Comparison of ENCODE assay signal across 8 mouse cellular contexts in the genomic region with DNA sequence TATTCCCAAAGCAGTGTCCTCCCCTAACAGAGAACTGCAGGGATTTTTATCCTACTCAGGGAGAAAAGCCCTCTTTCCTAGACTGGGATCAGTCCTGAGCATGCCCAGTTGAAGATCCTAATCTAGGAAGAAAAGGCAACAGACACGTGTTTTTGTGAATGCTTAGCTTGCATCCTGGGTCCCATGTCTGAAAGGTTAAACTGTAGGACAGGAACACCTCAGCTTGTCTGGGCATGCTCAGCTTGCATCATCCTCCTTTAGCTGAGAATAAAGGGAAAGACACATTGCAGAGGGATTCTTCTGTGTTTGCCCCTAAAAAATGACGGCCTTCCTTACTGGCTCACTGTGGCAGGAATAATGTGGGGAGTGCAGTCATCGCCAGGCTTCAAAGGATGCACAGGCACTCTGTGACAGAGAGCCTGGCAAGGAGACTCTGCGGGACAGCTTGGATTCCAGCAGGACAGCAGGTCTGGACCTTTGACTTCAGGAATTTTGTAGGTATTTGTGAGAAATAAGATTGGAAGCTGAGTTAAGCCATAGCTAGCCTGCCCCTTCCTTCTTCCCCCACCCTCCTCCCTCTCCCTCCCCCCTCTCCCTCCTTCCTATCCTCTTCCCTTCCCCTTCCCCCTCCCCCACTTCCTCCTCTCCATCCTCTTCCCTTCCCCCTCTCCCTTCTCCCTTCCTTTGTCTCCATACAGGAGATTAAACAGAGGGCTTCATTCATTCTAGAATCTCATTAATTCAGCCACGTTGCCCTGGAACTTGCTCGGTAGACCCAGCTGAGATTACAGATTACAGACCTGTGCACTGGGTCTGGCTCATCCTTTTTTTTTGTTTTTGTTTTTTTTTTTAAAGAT. TPM values are rescaled to one million over a fixed set of nuclear protein-coding genes. Genes with fewer than 3 reads are reported as not detected.
DNase-seq lines count a peak whose midpoint lies in the region; TF ChIP-seq lines count a peak whose summit lies in the region.
"Had no signal": no experiment of that assay in that cellular context is flagged by ENCODE, and none has a peak within 500 bp of the region (broad histone marks: within the 10 kb centered on the region; RNA-seq: fewer than 3 reads in every experiment).

No protein-coding gene starts in this region.

- dilution Hi-C loops in CH12.LX (cut with MboI; ENCODE audit: extremely low pct_ligation_motif_present, extremely low pct_unique_long_range_greater_than_20kb, low sequenced_read_pairs) = no loop called here

- peak; percentile 42 for TF ChIP-seq POLR2A in CH12.LX (IDR thresholded peaks at IDR 0.05; ENCODE audit: low read depth, low read length)

- in situ Hi-C loops in CH12.LX (cut with MboI; ENCODE audit: low pct_ligation_motif_present, low pct_unique_long_range_greater_than_20kb, low sequenced_read_pairs) = no loop called here
- in situ Hi-C loops in ES-E14 (cut with MboI; ENCODE audit: low sequenced_read_pairs in 2 of 2, unreplicated experiment in 2 of 2) = no loop called here

- WGBS in midbrain, embryonic 10.5 days = 4% methylated on average over 6 of the region's 6 CpGs

- H3K9ac ChIP-seq in CH12.LX (ENCODE audit: insufficient read depth, low read depth) (peak overlapping the region; percentile 99), ES-E14 (ENCODE audit: insufficient read depth, low read depth, low read length, poor library complexity, severe bottlenecking) (peak overlapping the region; percentile 95)

- H3K27me3 ChIP-seq in CH12.LX (replicated peaks) = no peaks in the 10 kb centered on the region
- H3K27me3 ChIP-seq in midbrain, embryonic 10.5 days (ENCODE audit: low read depth, poor library complexity, severe bottlenecking) = no peaks in the 10 kb centered on the region

- TF ChIP-seq CTCF in CH12.LX (conservative IDR thresholded peaks at IDR 0.05 in 1 of 2, IDR thresholded peaks at IDR 0.05 in 1 of 2; ENCODE audit: low read depth in 2 of 2, low read length in 2 of 2) = no peak

- H3K4me1 ChIP-seq in CH12.LX (ENCODE audit: control insufficient read depth in 1 of 2, insufficient read depth in 2 of 2) (peaks cover 6 to 21% of the 10 kb centered on the region in 2 experiments), ES-E14 (ENCODE audit: control insufficient read depth in 2 of 2, insufficient read depth in 2 of 2, low read length in 2 of 2, poor library complexity in 1 of 2) (peaks cover 8 to 18% of the 10 kb centered on the region in 2 experiments; a peak in 3 of 4 replicates)
- peaks cover 36% of the 10 kb centered on the region for H3K4me1 ChIP-seq in midbrain, embryonic 10.5 days

- no peak for DNase-seq in CH12.LX (ENCODE audit: extremely low read depth)
- no peak for DNase-seq in ES-E14 (ENCODE audit: low read depth, low spot score)
- DNase-seq in fat pad, adult 2 months (ENCODE audit: extremely low read depth, low read depth, low spot score) = peak; percentile 62
- DNase-seq in midbrain, embryonic 10.5 days (ENCODE audit: low spot score) = peak; percentile 64
- DNase-seq in gastrocnemius, postnatal 10 days = no peak
- no peak for DNase-seq in thymus, postnatal 14 days
- DNase-seq in urinary bladder, postnatal 25 days (ENCODE audit: low spot score) = no peak

- peak overlapping the region; percentile 32 to 74 (median 60) for H3K4me3 ChIP-seq in CH12.LX (replicated peaks in 1 of 3; ENCODE audit: low read depth in 2 of 3, low read length in 2 of 3, poor library complexity in 1 of 3)
- H3K4me3 ChIP-seq in ES-E14 (ENCODE audit: insufficient read depth in 1 of 2, low read depth in 1 of 2, low read length in 2 of 2, poor library complexity in 1 of 2, severe bottlenecking in 1 of 2) = peak overlapping the region; percentile 11 to 62
- H3K4me3 ChIP-seq in midbrain, embryonic 10.5 days = peak overlapping the region; percentile 23
- H3K4me3 ChIP-seq: megakaryocyte, embryonic 14.5 days had no signal

- TF ChIP-seq EP300 in CH12.LX (IDR thresholded peaks at IDR 0.05; ENCODE audit: low read length) = no peak

- peaks cover 23% of the 10 kb centered on the region for H3K79me2 ChIP-seq in CH12.LX (replicated peaks; ENCODE audit: control insufficient read depth, extremely low read depth, insufficient read depth, poor library complexity, severe bottlenecking)

- peak overlapping the region; percentile 56 for H3K27ac ChIP-seq in CH12.LX (ENCODE audit: insufficient read depth, low read depth)
- peak overlapping the region; percentile 100 for H3K27ac ChIP-seq in ES-E14 (ENCODE audit: insufficient read depth, low read depth, low read length, poor library complexity, severe bottlenecking)
- peak overlapping the region; percentile 88 for H3K27ac ChIP-seq in midbrain, embryonic 10.5 days (replicated peaks)

- no peak for TF ChIP-seq RAD21 in CH12.LX (IDR thresholded peaks at IDR 0.05; ENCODE audit: low read depth, low read length)

- no peaks in the 10 kb centered on the region for H3K9me3 ChIP-seq in CH12.LX (replicated peaks; ENCODE audit: low read length)
- no peaks in the 10 kb centered on the region for H3K9me3 ChIP-seq in ES-E14 (ENCODE audit: control insufficient read depth, insufficient read depth, low read depth, low read length)
- H3K9me3 ChIP-seq in midbrain, embryonic 10.5 days (replicated peaks) = no peaks in the 10 kb centered on the region
- H3K9me3 ChIP-seq: megakaryocyte, embryonic 14.5 days had no signal

- peaks cover 5 to 6% of the 10 kb centered on the region in 2 experiments for H3K36me3 ChIP-seq in CH12.LX (replicated peaks in 1 of 2; ENCODE audit: control insufficient read depth in 1 of 2, insufficient read depth in 1 of 2, low read length in 1 of 2)
- peaks cover 2% of the 10 kb centered on the region for H3K36me3 ChIP-seq in ES-E14 (ENCODE audit: control insufficient read depth, insufficient read depth, low read length, poor library complexity, severe bottlenecking)
- no peaks in the 10 kb centered on the region for H3K36me3 ChIP-seq in midbrain, embryonic 10.5 days

- peak overlapping the region; percentile 87 for H3K4me2 ChIP-seq in CH12.LX (ENCODE audit: insufficient read depth, low read depth, poor library complexity, severe bottlenecking)

TF ChIP-seq in CH12.LX, 34 proteins besides CTCF, POLR2A, EP300 and RAD21 (continues in another document):
- TF ChIP-seq E2F4 (IDR thresholded peaks at IDR 0.05; ENCODE audit: insufficient replicate concordance, low read depth, low read length) (no peak), USF1 (IDR thresholded peaks at IDR 0.05; ENCODE audit: low read depth, low read length) (no peak), NELFE (IDR thresholded peaks at IDR 0.05; ENCODE audit: low read depth, low read length) (no peak), MEF2A (IDR thresholded peaks at IDR 0.05; ENCODE audit: borderline replicate concordance, low read depth, low read length) (no peak), ZMIZ1 (IDR thresholded peaks at IDR 0.05; ENCODE audit: low read depth, low read length) (no peak), TBP (conservative IDR thresholded peaks at IDR 0.05; ENCODE audit: low read depth, low read length) (0 out of 2 replicates have a peak, but pooled peaks have one; percentile 50), USF2 (conservative IDR thresholded peaks at IDR 0.05; ENCODE audit: low read depth, low read length) (no peak), SMC3 (IDR thresholded peaks at IDR 0.05; ENCODE audit: low read depth, low read length) (no peak), HCFC1 (IDR thresholded peaks at IDR 0.05; ENCODE audit: low read depth, low read length) (no peak), ZKSCAN1 (IDR thresholded peaks at IDR 0.05; ENCODE audit: borderline replicate concordance, low read depth, low read length) (no peak), ELF1 (IDR thresholded peaks at IDR 0.05; ENCODE audit: low read depth, low read length) (no peak), NRF1 (IDR thresholded peaks at IDR 0.05; ENCODE audit: low read depth, low read length) (peak; percentile 76)

TF ChIP-seq in ES-E14, 5 proteins besides CTCF, POLR2A, EP300 and RAD21:
- TF ChIP-seq CHD2 (IDR thresholded peaks at IDR 0.05; ENCODE audit: low read depth, low read length) (peak; percentile 51; the same call in 1 of the 2 replicates), MAFK (IDR thresholded peaks at IDR 0.05; ENCODE audit: insufficient read depth, low read depth, low read length) (peak; percentile 91), ZC3H11A (IDR thresholded peaks at IDR 0.05; ENCODE audit: borderline replicate concordance, low read depth, low read length) (no peak)

RNA-seq across cellular contexts. Expression of gene Eef1a1, which starts 14.5 kb away (rescaled TPM):
- total RNA-seq in CH12.LX (2012; rRNA removed) (14,448 and 18,409 TPM in 2 replicates), CH12.LX (2014; rRNA removed) (21,026 and 21,314 TPM in 2 replicates), ES-E14 (2012; rRNA removed) (10,022 and 10,869 TPM in 2 replicates)
- polyA plus RNA-seq in CH12.LX (2012; ENCODE audit: insufficient read length, low read depth) = 11,979 and 12,362 TPM in 2 replicates
- polyA plus RNA-seq in midbrain, embryonic 10.5 days (2016; fragmentation: Nextera tagmentation; extraction: Ambion mirVana) = 3,476 and 3,775 TPM in 2 replicates
- total RNA-seq in gastrocnemius, postnatal 10 days (2021) = 1,000 to 10,000 TPM; 2,370 to 3,141 TPM

RNA-seq across cellular contexts. Expression of gene Gm17324, which starts 54.9 kb away (rescaled TPM):
- total RNA-seq in CH12.LX (2012; rRNA removed) (0.46 and 0.55 TPM in 2 replicates), CH12.LX (2014; rRNA removed) (not detected in 2 replicates), ES-E14 (2012; rRNA removed) (0.45 and 1.6 TPM in 2 replicates)
- not detected in 2 replicates for polyA plus RNA-seq in CH12.LX (2012; ENCODE audit: insufficient read length, low read depth)
- polyA plus RNA-seq in midbrain, embryonic 10.5 days (2016; fragmentation: Nextera tagmentation; extraction: Ambion mirVana) = 0.44 and 0.68 TPM in 2 replicates
- not detected for total RNA-seq in gastrocnemius, postnatal 10 days (2021)

RNA-seq across cellular contexts. Expression of gene Mto1, which starts 55.4 kb away (rescaled TPM):
- total RNA-seq in CH12.LX (2012; rRNA removed) (21.5 and 22.9 TPM in 2 replicates), CH12.LX (2014; rRNA removed) (21.5 and 22.5 TPM in 2 replicates), ES-E14 (2012; rRNA removed) (31.3 and 44.8 TPM in 2 replicates)
- polyA plus RNA-seq in CH12.LX (2012; ENCODE audit: insufficient read length, low read depth) = 13.8 and 14.2 TPM in 2 replicates
- polyA plus RNA-seq in midbrain, embryonic 10.5 days (2016; fragmentation: Nextera tagmentation; extraction: Ambion mirVana) = 24.4 and 28.4 TPM in 2 replicates
- 10 to 100 TPM; 15.3 to 16.4 TPM for total RNA-seq in gastrocnemius, postnatal 10 days (2021)

Comparison
In these comparisons a context has a peak if more than half of its experiments do, and no peak if none do; other contexts are left out.
1. DNase-seq: peak in fat pad, adult 2 months (single experiment) and midbrain, embryonic 10.5 days (single experiment); none in CH12.LX (single experiment), ES-E14 (single experiment), gastrocnemius, postnatal 10 days (single experiment), thymus, postnatal 14 days (single experiment) and urinary bladder, postnatal 25 days (single experiment).
2. Peak in every context shown above with its lines, with median percentiles within 50 percentile points of each other: H3K27ac ChIP-seq and H3K4me3 ChIP-seq.